10 mouse cellular contexts compared by ENCODE assay signal in genomic region chr7:45537602-45538001, GRCm38 (mm10). TPM values are rescaled to one million over a fixed set of nuclear protein-coding genes. Genes with fewer than 3 reads are reported as not detected.
DNase-seq lines count a peak whose midpoint lies in the region; ATAC-seq and TF ChIP-seq lines count a peak whose summit lies in the region.
"Had no signal": no experiment of that assay in that cellular context is flagged by ENCODE, and none has a peak within 500 bp of the region (broad histone marks: within the 10 kb centered on the region; RNA-seq: fewer than 3 reads in every experiment).

No protein-coding gene starts in this region.

- no peak overlapping the region; the same call in 1 of the 2 replicates for H3K27ac ChIP-seq in ES-Bruce4 (ENCODE audit: insufficient read depth, low read length)
- H3K27ac ChIP-seq in heart, embryonic 16.5 days (ENCODE audit: low read length): no peak overlapping the region
- H3K27ac ChIP-seq in liver, embryonic 15.5 days (replicated peaks): no peak overlapping the region

- no peaks in the 10 kb centered on the region for H3K27me3 ChIP-seq in ES-Bruce4 (ENCODE audit: control insufficient read depth, insufficient read depth, low read length, poor library complexity, severe bottlenecking)
- H3K27me3 ChIP-seq in heart, embryonic 16.5 days (ENCODE audit: control insufficient read depth, insufficient read depth, low read length): no peaks in the 10 kb centered on the region
- H3K27me3 ChIP-seq in liver, embryonic 15.5 days: peaks cover 24% of the 10 kb centered on the region

- intact Hi-C loops in heart, postnatal 14 days (cut with DNase I): no loop called here

- ATAC-seq in heart, embryonic 16.5 days (replicated peaks; ENCODE audit: extremely low read depth, insufficient read depth, low FRiP score): no peak
- ATAC-seq in liver, embryonic 15.5 days (ENCODE audit: insufficient read depth): no peak

- DNase-seq in heart, adult 11 months: peak; percentile 93
- no peak for DNase-seq in heart, postnatal 14 days
- no peak for DNase-seq in frontal cortex, adult 2 months (ENCODE audit: extremely low spot score in 1 of 2, low spot score in 1 of 2)
- no peak for DNase-seq in layer of hippocampus, adult 18-20 months (ENCODE audit: low spot score in 2 of 2)
- DNase-seq in layer of hippocampus, postnatal 14 days (ENCODE audit: low spot score in 2 of 2): no peak
- DNase-seq: gastrocnemius, postnatal 14 days; thymus, postnatal 25 days had no signal

- H3K9me3 ChIP-seq in ES-Bruce4 (replicated peaks; ENCODE audit: control insufficient read depth, insufficient read depth, low read length, poor library complexity, severe bottlenecking): no peaks in the 10 kb centered on the region
- no peaks in the 10 kb centered on the region for H3K9me3 ChIP-seq in heart, embryonic 16.5 days (replicated peaks; ENCODE audit: control insufficient read depth, low read length)
- H3K9me3 ChIP-seq in liver, embryonic 15.5 days (replicated peaks): no peaks in the 10 kb centered on the region

- peak overlapping the region; percentile 87 for H3K4me3 ChIP-seq in ES-Bruce4 (ENCODE audit: low read depth, low read length)
- H3K4me3 ChIP-seq in heart, embryonic 16.5 days (ENCODE audit: low read length): peak overlapping the region; percentile 63
- no peak overlapping the region for H3K4me3 ChIP-seq in liver, embryonic 15.5 days (replicated peaks)

- H3K36me3 ChIP-seq in ES-Bruce4 (ENCODE audit: control insufficient read depth, insufficient read depth, low read length, poor library complexity, severe bottlenecking): no peaks in the 10 kb centered on the region
- no peaks in the 10 kb centered on the region for H3K36me3 ChIP-seq in heart, embryonic 16.5 days (ENCODE audit: control insufficient read depth, insufficient read depth)
- no peaks in the 10 kb centered on the region for H3K36me3 ChIP-seq in liver, embryonic 15.5 days (replicated peaks)

- WGBS in heart, embryonic 16.5 days: 83% methylated on average over 10 of the region's 10 CpGs
- 74% methylated on average over 10 of the region's 10 CpGs for WGBS in liver, embryonic 15.5 days (ENCODE audit: insufficient replicate concordance)

- no peak for TF ChIP-seq POLR2A in ES-Bruce4 (IDR thresholded peaks at IDR 0.05; ENCODE audit: insufficient read depth, low read length)

- no peak for TF ChIP-seq CTCF in ES-Bruce4 (IDR thresholded peaks at IDR 0.05; ENCODE audit: low read depth, low read length)

- H3K4me1 ChIP-seq in ES-Bruce4 (ENCODE audit: control insufficient read depth, insufficient read depth, low read length): peaks cover 2% of the 10 kb centered on the region
- 0 out of 2 replicates have a peak, but pooled peaks cover 6% of the 10 kb centered on the region for H3K4me1 ChIP-seq in heart, embryonic 16.5 days (ENCODE audit: control insufficient read depth, insufficient read depth, low read length)
- 0 out of 2 replicates have a peak, but pooled peaks cover 4% of the 10 kb centered on the region for H3K4me1 ChIP-seq in liver, embryonic 15.5 days (replicated peaks)

- peak overlapping the region; percentile 83 for H3K4me2 ChIP-seq in heart, embryonic 16.5 days (ENCODE audit: low read depth, low read length)
- H3K4me2 ChIP-seq in liver, embryonic 15.5 days: peak overlapping the region; percentile 67

- TF ChIP-seq EP300 in ES-Bruce4 (IDR thresholded peaks at IDR 0.05; ENCODE audit: insufficient read depth, low read depth, low read length): no peak

- H3K9ac ChIP-seq in ES-Bruce4 (ENCODE audit: low read depth, poor library complexity, severe bottlenecking): peak overlapping the region; percentile 61
- H3K9ac ChIP-seq in heart, embryonic 16.5 days (ENCODE audit: low read length): no peak overlapping the region; the same call in 1 of the 2 replicates
- no peak overlapping the region for H3K9ac ChIP-seq in liver, embryonic 15.5 days

RNA-seq across cellular contexts. Expression of gene Plekha4, which starts 11.5 kb away (rescaled TPM):
- 1 to 10 TPM; 1.9 to 2.1 TPM for total RNA-seq in heart, postnatal 14 days (2021)
- polyA plus RNA-seq in ES-Bruce4 (2011; ENCODE audit: insufficient read depth, insufficient read length, low read depth, missing spikeins): 14.3 and 18.6 TPM in 2 replicates
- 1.3 and 1.8 TPM in 2 replicates for polyA plus RNA-seq in heart, embryonic 16.5 days (2015; fragmentation: Nextera tagmentation; extraction: Ambion mirVana)
- polyA plus RNA-seq in liver, embryonic 15.5 days (2015; fragmentation: Nextera tagmentation; extraction: Ambion mirVana): 0.66 and 0.75 TPM in 2 replicates
- polyA plus RNA-seq in frontal cortex, adult 2 months (2012; rRNA removed): 5.4 and 8.5 TPM in 2 replicates
- under 1 TPM; 0.64 to 0.71 TPM for total RNA-seq in layer of hippocampus, adult 18-20 months (2021)
- 1 to 10 TPM in 1 of 2 experiments, under 1 TPM in 1; 0.83 to 1.5 TPM for total RNA-seq in layer of hippocampus, postnatal 14 days (2021)

RNA-seq across cellular contexts. Expression of gene Ppp1r15a, which starts 11.5 kb away (rescaled TPM):
- 10 to 100 TPM; 21.7 to 32.8 TPM for total RNA-seq in heart, postnatal 14 days (2021)
- polyA plus RNA-seq in ES-Bruce4 (2011; ENCODE audit: insufficient read depth, insufficient read length, low read depth, missing spikeins): 15.5 and 18.6 TPM in 2 replicates
- 25.0 and 27.1 TPM in 2 replicates for polyA plus RNA-seq in heart, embryonic 16.5 days (2015; fragmentation: Nextera tagmentation; extraction: Ambion mirVana)
- polyA plus RNA-seq in liver, embryonic 15.5 days (2015; fragmentation: Nextera tagmentation; extraction: Ambion mirVana): 280 and 325 TPM in 2 replicates
- polyA plus RNA-seq in frontal cortex, adult 2 months (2012; rRNA removed): 19.9 and 20.3 TPM in 2 replicates
- 10 to 100 TPM; 22.1 to 23.3 TPM for total RNA-seq in layer of hippocampus, adult 18-20 months (2021)
- total RNA-seq in layer of hippocampus, postnatal 14 days (2021): 10 to 100 TPM; 27.8 to 29.5 TPM

RNA-seq across cellular contexts. Expression of gene Hsd17b14, which starts 17.1 kb away (rescaled TPM):
- under 1 TPM; 0.19 to 0.39 TPM for total RNA-seq in heart, postnatal 14 days (2021)
- polyA plus RNA-seq in ES-Bruce4 (2011; ENCODE audit: insufficient read depth, insufficient read length, low read depth, missing spikeins): 55.0 and 62.2 TPM in 2 replicates
- 0.66 and 0.87 TPM in 2 replicates for polyA plus RNA-seq in heart, embryonic 16.5 days (2015; fragmentation: Nextera tagmentation; extraction: Ambion mirVana)
- 1.9 and 2.2 TPM in 2 replicates for polyA plus RNA-seq in liver, embryonic 15.5 days (2015; fragmentation: Nextera tagmentation; extraction: Ambion mirVana)
- 0.34 and 0.53 TPM in 2 replicates for polyA plus RNA-seq in frontal cortex, adult 2 months (2012; rRNA removed)
- not detected for total RNA-seq in layer of hippocampus, adult 18-20 months (2021)
- not detected for total RNA-seq in layer of hippocampus, postnatal 14 days (2021)

RNA-seq across cellular contexts. Expression of gene Nucb1, which starts 27.4 kb away (rescaled TPM):
- total RNA-seq in heart, postnatal 14 days (2021): 100 to 1,000 TPM; 116 to 137 TPM
- 105 and 119 TPM in 2 replicates for polyA plus RNA-seq in ES-Bruce4 (2011; ENCODE audit: insufficient read depth, insufficient read length, low read depth, missing spikeins)
- polyA plus RNA-seq in heart, embryonic 16.5 days (2015; fragmentation: Nextera tagmentation; extraction: Ambion mirVana): 156 and 160 TPM in 2 replicates
- polyA plus RNA-seq in liver, embryonic 15.5 days (2015; fragmentation: Nextera tagmentation; extraction: Ambion mirVana): 118 and 131 TPM in 2 replicates
- 88.5 and 103 TPM in 2 replicates for polyA plus RNA-seq in frontal cortex, adult 2 months (2012; rRNA removed)
- total RNA-seq in layer of hippocampus, adult 18-20 months (2021): 100 to 1,000 TPM; 109 to 110 TPM
- 100 to 1,000 TPM in 1 of 2 experiments, 10 to 100 TPM in 1; 97.1 to 109 TPM for total RNA-seq in layer of hippocampus, postnatal 14 days (2021)

RNA-seq across cellular contexts. Expression of gene Bcat2, which starts 32.4 kb away (rescaled TPM):
- 10 to 100 TPM; 85.5 to 94.6 TPM for total RNA-seq in heart, postnatal 14 days (2021)
- polyA plus RNA-seq in ES-Bruce4 (2011; ENCODE audit: insufficient read depth, insufficient read length, low read depth, missing spikeins): 104 and 144 TPM in 2 replicates
- polyA plus RNA-seq in heart, embryonic 16.5 days (2015; fragmentation: Nextera tagmentation; extraction: Ambion mirVana): 97.7 and 102 TPM in 2 replicates
- polyA plus RNA-seq in liver, embryonic 15.5 days (2015; fragmentation: Nextera tagmentation; extraction: Ambion mirVana): 46.3 and 48.5 TPM in 2 replicates
- 22.6 and 23.2 TPM in 2 replicates for polyA plus RNA-seq in frontal cortex, adult 2 months (2012; rRNA removed)
- 10 to 100 TPM; 23.3 to 26.0 TPM for total RNA-seq in layer of hippocampus, adult 18-20 months (2021)
- 10 to 100 TPM; 21.4 to 27.2 TPM for total RNA-seq in layer of hippocampus, postnatal 14 days (2021)

Comparison
In these comparisons a context has a peak if more than half of its experiments do, and no peak if none do; other contexts are left out.
1. RNA of gene Ppp1r15a, which starts 11.5 kb away (polyA plus RNA-seq): 280 to 325 TPM in liver, embryonic 15.5 days; 25.0 to 27.1 TPM in heart, embryonic 16.5 days, 19.9 to 20.3 TPM in frontal cortex, adult 2 months and 15.5 to 18.6 TPM in ES-Bruce4; every median in the first group is over 10 times any median in the second.
2. RNA of gene Hsd17b14, which starts 17.1 kb away (polyA plus RNA-seq): 55.0 to 62.2 TPM in ES-Bruce4; 1.9 to 2.2 TPM in liver, embryonic 15.5 days, 0.66 to 0.87 TPM in heart, embryonic 16.5 days and 0.34 to 0.53 TPM in frontal cortex, adult 2 months; every median in the first group is over 10 times any median in the second.